Mouse (Mus musculus): ENCODE results near the gene Cryzl2. TPM values are rescaled to one million over a fixed set of nuclear protein-coding genes. Genes with fewer than 3 reads are reported as not detected.

The Cryzl2 gene
- polyA plus RNA-seq, 1 experiment from 2014 or later = 14.8 TPM

DNA sequence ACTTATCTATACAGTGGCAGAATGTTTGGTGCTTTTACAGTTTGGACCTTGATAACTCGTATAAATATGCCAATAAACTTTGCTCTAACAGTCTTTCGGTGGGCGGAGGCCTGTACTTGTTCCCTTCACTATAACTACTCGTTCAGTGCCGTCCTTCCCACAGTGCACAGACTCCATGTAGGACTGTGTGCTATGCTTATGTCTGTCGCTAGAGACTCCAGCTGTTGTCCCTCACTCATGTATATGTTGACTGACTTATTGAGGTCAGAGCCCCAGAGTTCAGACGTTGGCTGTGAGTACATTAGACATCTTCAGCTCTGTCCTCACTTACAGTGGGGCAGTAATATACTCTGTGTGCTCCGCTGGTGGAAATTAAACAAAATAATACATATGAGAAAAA is 16.5 kb downstream of the Cryzl2 start:
- Histone ChIP-seq H3K36me3 (ENCODE audit: control insufficient read depth, insufficient read depth, low read length) (no peaks in the 10 kb centered on the region), H3K4me3 (ENCODE audit: low read depth, low read length) (no peak overlapping the region), H3K27me3 (ENCODE audit: control insufficient read depth, insufficient read depth, low read length) (no peaks in the 10 kb centered on the region), H3K4me2 (replicated peaks; ENCODE audit: low read depth, low read length) (no peak overlapping the region), H3K27ac (ENCODE audit: low read length) (no peak overlapping the region), H3K4me1 (ENCODE audit: control insufficient read depth, insufficient read depth, low read length) (no peaks in the 10 kb centered on the region), H3K9me3 (ENCODE audit: control insufficient read depth, low read depth, low read length) (no peaks in the 10 kb centered on the region), H3K9ac (replicated peaks; ENCODE audit: low read depth, low read length) (no peak overlapping the region)
- ATAC-seq (ENCODE audit: insufficient number of reproducible peaks, insufficient read depth, low FRiP score, low read depth) = peak; percentile 62; the same call in 1 of the 2 replicates
- 45% methylated on average over 8 of the region's 8 CpGs for WGBS

DNA sequence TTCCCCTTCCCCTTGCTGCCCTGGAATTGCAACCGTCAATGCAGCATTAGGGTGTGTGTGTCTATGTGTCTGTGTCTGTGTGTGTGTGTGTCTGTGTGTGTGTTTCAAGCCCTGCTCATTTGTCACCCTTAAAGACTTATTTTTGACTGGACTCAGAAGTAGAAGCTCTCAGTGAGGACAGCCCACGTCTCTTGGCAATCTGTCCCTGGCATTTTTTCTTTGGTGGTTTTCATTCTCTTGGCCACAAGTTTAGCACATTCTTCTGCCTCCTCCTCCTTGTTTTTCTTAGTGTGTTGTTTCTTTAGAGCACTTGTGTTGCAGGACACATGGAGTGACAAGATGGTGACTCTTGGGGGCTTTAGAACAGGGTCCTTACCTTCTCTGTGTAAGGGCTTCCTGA is 17.9 kb downstream of the Cryzl2 start:
- no peak for ATAC-seq (ENCODE audit: insufficient number of reproducible peaks, insufficient read depth, low FRiP score, low read depth)
- Histone ChIP-seq H3K9ac (replicated peaks; ENCODE audit: low read depth, low read length) (no peak overlapping the region), H3K27me3 (ENCODE audit: control insufficient read depth, insufficient read depth, low read length) (no peaks in the 10 kb centered on the region), H3K27ac (ENCODE audit: low read length) (no peak overlapping the region), H3K9me3 (ENCODE audit: control insufficient read depth, low read depth, low read length) (no peaks in the 10 kb centered on the region), H3K4me2 (replicated peaks; ENCODE audit: low read depth, low read length) (no peak overlapping the region), H3K36me3 (ENCODE audit: control insufficient read depth, insufficient read depth, low read length) (no peaks in the 10 kb centered on the region), H3K4me1 (ENCODE audit: control insufficient read depth, insufficient read depth, low read length) (no peaks in the 10 kb centered on the region), H3K4me3 (ENCODE audit: low read depth, low read length) (no peak overlapping the region)
- 69% methylated on average over 2 of the region's 2 CpGs for WGBS

DNA sequence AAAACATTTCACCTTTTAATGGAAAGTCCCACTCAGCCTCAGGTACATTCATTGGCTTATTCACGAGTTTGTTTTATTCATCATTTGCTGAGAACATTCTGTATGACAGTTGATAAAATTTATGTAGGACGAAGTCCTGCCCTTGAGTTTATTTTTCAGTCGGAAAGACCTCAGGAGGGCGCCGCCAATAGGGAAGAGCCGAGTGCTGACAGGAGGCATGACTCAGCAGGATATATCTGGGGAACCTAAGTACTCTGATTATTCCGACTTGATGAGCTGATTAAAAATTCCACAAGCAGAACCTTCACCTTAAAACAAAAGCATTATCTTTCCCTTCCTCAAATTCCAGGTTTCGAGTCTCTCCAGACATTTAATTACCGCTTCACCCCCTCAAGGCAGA is 21.7 kb downstream of the Cryzl2 start:
- 21% methylated on average over 9 of the region's 9 CpGs for WGBS
- no peak for ATAC-seq (ENCODE audit: insufficient number of reproducible peaks, insufficient read depth, low FRiP score, low read depth)

DNA sequence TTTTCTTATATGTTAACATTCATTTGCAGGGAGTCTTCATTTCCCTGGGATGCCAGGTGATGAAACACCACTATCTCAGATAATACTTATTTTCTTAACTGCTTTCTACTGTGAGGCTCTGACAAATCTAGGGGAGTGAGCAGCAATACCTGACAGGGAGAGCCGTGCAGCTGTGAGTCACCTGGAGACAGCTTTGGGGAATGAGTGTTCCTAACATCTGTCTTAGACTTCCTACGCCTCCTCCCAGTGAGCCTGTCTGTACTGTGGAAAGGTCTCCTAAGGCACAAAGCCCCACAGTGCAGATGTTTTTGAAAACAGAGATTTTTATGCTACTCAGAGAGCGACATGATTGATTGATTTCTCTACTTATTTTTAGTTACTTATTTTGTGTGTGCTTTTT is 22.5 kb downstream of the Cryzl2 start:
- H3K4me3 ChIP-seq (ENCODE audit: low read depth, low read length) = no peak overlapping the region
- H3K36me3 ChIP-seq (ENCODE audit: control insufficient read depth, insufficient read depth, low read length) = no peaks in the 10 kb centered on the region
- H3K27ac ChIP-seq (ENCODE audit: low read length) = no peak overlapping the region
- H3K4me1 ChIP-seq (ENCODE audit: control insufficient read depth, insufficient read depth, low read length) = no peaks in the 10 kb centered on the region
- WGBS = 43% methylated on average over 3 of the region's 3 CpGs
- H3K9ac ChIP-seq (replicated peaks; ENCODE audit: low read depth, low read length) = no peak overlapping the region
- ATAC-seq (ENCODE audit: insufficient number of reproducible peaks, insufficient read depth, low FRiP score, low read depth) = no peak
- no peaks in the 10 kb centered on the region for H3K27me3 ChIP-seq (ENCODE audit: control insufficient read depth, insufficient read depth, low read length)
- no peaks in the 10 kb centered on the region for H3K9me3 ChIP-seq (ENCODE audit: control insufficient read depth, low read depth, low read length)
- no peak overlapping the region for H3K4me2 ChIP-seq (replicated peaks; ENCODE audit: low read depth, low read length)

More for the DNA sequence above, 21.7 kb downstream of the Cryzl2 start:
- Histone ChIP-seq H3K4me3 (ENCODE audit: low read depth, low read length) (no peak overlapping the region), H3K4me2 (replicated peaks; ENCODE audit: low read depth, low read length) (no peak overlapping the region), H3K27me3 (ENCODE audit: control insufficient read depth, insufficient read depth, low read length) (no peaks in the 10 kb centered on the region), H3K9ac (replicated peaks; ENCODE audit: low read depth, low read length) (no peak overlapping the region), H3K27ac (ENCODE audit: low read length) (no peak overlapping the region), H3K9me3 (ENCODE audit: control insufficient read depth, low read depth, low read length) (no peaks in the 10 kb centered on the region), H3K4me1 (ENCODE audit: control insufficient read depth, insufficient read depth, low read length) (no peaks in the 10 kb centered on the region), H3K36me3 (ENCODE audit: control insufficient read depth, insufficient read depth, low read length) (no peaks in the 10 kb centered on the region)

DNA sequence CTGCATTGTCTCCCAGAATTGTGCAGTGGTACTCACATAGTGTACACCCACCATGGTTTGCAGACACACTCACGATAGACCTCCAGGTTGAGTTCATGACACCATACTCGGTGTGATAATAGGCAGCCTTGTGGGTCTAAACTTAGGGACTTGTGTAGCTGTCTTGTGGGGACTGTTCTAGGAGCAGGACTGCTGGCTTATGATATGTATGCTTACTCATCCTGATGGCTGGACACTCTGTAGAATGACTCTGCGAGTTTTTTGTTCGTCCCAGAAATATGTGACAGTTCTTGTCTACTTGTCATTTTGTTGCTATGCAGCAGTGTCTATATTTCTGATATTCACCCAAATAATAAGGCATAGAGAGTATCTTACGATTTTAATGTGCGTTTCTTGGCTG is 23.3 kb downstream of the Cryzl2 start:
- Histone ChIP-seq H3K27me3 (ENCODE audit: control insufficient read depth, insufficient read depth, low read length) (no peaks in the 10 kb centered on the region), H3K4me2 (replicated peaks; ENCODE audit: low read depth, low read length) (no peak overlapping the region), H3K27ac (ENCODE audit: low read length) (no peak overlapping the region), H3K4me1 (ENCODE audit: control insufficient read depth, insufficient read depth, low read length) (no peaks in the 10 kb centered on the region), H3K9me3 (ENCODE audit: control insufficient read depth, low read depth, low read length) (no peaks in the 10 kb centered on the region), H3K9ac (replicated peaks; ENCODE audit: low read depth, low read length) (no peak overlapping the region), H3K4me3 (ENCODE audit: low read depth, low read length) (no peak overlapping the region), H3K36me3 (ENCODE audit: control insufficient read depth, insufficient read depth, low read length) (no peaks in the 10 kb centered on the region)
- WGBS = 88% methylated on average over 6 of the region's 6 CpGs
- ATAC-seq (ENCODE audit: insufficient number of reproducible peaks, insufficient read depth, low FRiP score, low read depth) = no peak; the same call in 1 of the 2 replicates

DNA sequence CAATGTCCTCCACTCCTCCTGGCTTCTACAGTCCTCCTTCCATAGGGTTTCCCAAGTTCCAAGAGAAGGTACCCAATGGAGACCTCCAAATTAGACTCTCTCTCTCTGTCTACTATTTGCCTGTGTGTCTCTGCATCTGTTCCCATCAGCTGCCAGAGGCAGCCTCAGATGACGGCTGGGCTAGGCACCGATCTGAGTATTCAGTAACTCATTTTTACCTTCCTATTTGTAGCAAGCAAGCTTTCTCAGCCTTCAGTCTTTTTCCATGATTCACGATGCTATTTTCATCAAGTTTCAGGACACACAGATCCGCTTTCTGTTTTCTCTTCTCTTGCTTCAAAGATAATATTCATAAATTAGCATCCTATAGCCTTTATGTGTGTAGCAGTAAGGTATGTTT is 25.8 kb downstream of the Cryzl2 start:
- H3K4me1 ChIP-seq (ENCODE audit: control insufficient read depth, insufficient read depth, low read length) = no peaks in the 10 kb centered on the region
- no peak overlapping the region for H3K27ac ChIP-seq (ENCODE audit: low read length)
- H3K36me3 ChIP-seq (ENCODE audit: control insufficient read depth, insufficient read depth, low read length) = no peaks in the 10 kb centered on the region
- H3K9me3 ChIP-seq (ENCODE audit: control insufficient read depth, low read depth, low read length) = no peaks in the 10 kb centered on the region
- no peak for ATAC-seq (ENCODE audit: insufficient number of reproducible peaks, insufficient read depth, low FRiP score, low read depth)
- H3K27me3 ChIP-seq (ENCODE audit: control insufficient read depth, insufficient read depth, low read length) = no peaks in the 10 kb centered on the region
- H3K4me3 ChIP-seq (ENCODE audit: low read depth, low read length) = no peak overlapping the region
- WGBS = 93% methylated on average over 4 of the region's 4 CpGs
- no peak overlapping the region for H3K4me2 ChIP-seq (replicated peaks; ENCODE audit: low read depth, low read length)
- no peak overlapping the region for H3K9ac ChIP-seq (replicated peaks; ENCODE audit: low read depth, low read length)

DNA sequence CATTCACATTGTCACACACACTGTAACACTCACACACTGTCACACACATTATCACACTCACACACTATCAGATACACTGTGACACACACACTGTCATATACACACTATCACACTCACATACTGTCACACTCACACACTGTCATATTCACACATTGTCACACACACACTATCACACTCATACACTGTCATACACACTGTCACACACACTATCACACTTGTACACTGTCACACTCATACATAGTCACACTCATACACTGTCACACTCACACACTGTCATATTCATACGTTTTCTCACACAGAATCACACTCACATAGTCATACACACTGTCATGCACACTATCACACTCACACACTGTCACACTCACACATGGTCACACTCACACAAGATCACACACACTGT is 42.3 kb downstream of the Cryzl2 start:
- 74% methylated on average over 1 of the region's 1 CpGs for WGBS
- Histone ChIP-seq H3K27ac (ENCODE audit: low read length) (no peak overlapping the region), H3K9me3 (ENCODE audit: control insufficient read depth, low read depth, low read length) (no peaks in the 10 kb centered on the region), H3K27me3 (ENCODE audit: control insufficient read depth, insufficient read depth, low read length) (no peaks in the 10 kb centered on the region), H3K9ac (replicated peaks; ENCODE audit: low read depth, low read length) (no peak overlapping the region), H3K4me3 (ENCODE audit: low read depth, low read length) (no peak overlapping the region), H3K4me1 (ENCODE audit: control insufficient read depth, insufficient read depth, low read length) (no peaks in the 10 kb centered on the region), H3K4me2 (replicated peaks; ENCODE audit: low read depth, low read length) (no peak overlapping the region), H3K36me3 (ENCODE audit: control insufficient read depth, insufficient read depth, low read length) (no peaks in the 10 kb centered on the region)
- ATAC-seq (ENCODE audit: insufficient number of reproducible peaks, insufficient read depth, low FRiP score, low read depth) = no peak

DNA sequence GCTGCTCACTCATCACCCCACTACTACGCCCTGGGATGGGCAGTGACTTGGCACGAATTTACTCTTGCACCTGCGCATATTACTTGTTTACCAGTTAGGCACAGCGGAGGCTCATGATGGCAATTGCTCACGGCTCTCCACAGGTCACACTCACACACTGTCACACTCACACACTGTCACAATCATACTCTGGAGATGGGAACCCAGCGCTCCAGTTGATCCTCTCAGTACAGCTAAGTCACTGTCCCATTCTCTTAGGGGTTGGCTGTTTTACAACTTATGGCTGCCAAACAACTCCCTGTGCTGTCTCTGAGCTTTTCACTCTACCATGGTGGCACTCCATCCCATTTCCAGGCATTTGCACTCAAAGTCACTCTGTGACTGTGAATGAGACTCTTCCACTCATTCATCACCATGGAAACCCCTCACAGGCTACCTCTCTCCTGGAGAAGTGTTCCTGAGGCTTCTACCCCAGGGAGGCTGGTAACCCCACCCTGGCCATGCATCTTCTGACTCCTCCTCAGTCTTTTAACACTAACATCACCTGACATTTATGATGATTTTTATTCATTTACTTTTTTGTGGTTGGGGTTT is 43.1 kb downstream of the Cryzl2 start:
- Histone ChIP-seq H3K4me1 (ENCODE audit: control insufficient read depth, insufficient read depth, low read length) (no peaks in the 10 kb centered on the region), H3K9me3 (ENCODE audit: control insufficient read depth, low read depth, low read length) (no peaks in the 10 kb centered on the region), H3K27me3 (ENCODE audit: control insufficient read depth, insufficient read depth, low read length) (no peaks in the 10 kb centered on the region), H3K36me3 (ENCODE audit: control insufficient read depth, insufficient read depth, low read length) (no peaks in the 10 kb centered on the region), H3K4me2 (replicated peaks; ENCODE audit: low read depth, low read length) (no peak overlapping the region), H3K9ac (replicated peaks; ENCODE audit: low read depth, low read length) (no peak overlapping the region), H3K27ac (ENCODE audit: low read length) (no peak overlapping the region), H3K4me3 (ENCODE audit: low read depth, low read length) (no peak overlapping the region)
- ATAC-seq (ENCODE audit: insufficient number of reproducible peaks, insufficient read depth, low FRiP score, low read depth) = no peak
- 86% methylated on average over 6 of the region's 6 CpGs for WGBS

DNA sequence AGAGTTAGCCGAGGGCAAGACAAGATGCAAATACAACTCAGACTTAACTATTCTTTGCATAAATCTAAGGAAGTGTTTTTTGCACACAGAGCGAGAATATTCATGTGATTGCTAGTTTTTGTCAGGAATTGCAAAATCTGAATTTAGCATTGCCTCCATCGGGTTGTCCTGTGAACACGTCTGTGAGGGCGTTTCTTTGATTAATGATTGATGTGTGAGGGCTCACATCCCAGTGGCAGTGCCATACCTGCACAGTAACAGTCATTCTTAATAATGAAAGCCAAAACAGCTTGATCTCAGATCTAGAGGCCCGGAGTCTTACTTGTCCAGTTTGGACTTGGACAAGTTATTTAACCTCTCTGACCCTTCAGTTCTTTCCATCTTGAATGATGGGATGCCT is 44.7 kb downstream of the Cryzl2 start:
- H3K36me3 ChIP-seq (ENCODE audit: control insufficient read depth, insufficient read depth, low read length) = no peaks in the 10 kb centered on the region
- WGBS = 70% methylated on average over 6 of the region's 6 CpGs
- no peak overlapping the region for H3K27ac ChIP-seq (ENCODE audit: low read length)
- H3K27me3 ChIP-seq (ENCODE audit: control insufficient read depth, insufficient read depth, low read length) = no peaks in the 10 kb centered on the region
- H3K4me3 ChIP-seq (ENCODE audit: low read depth, low read length) = no peak overlapping the region
- H3K9me3 ChIP-seq (ENCODE audit: control insufficient read depth, low read depth, low read length) = no peaks in the 10 kb centered on the region
- no peak overlapping the region for H3K9ac ChIP-seq (replicated peaks; ENCODE audit: low read depth, low read length)
- no peak overlapping the region for H3K4me2 ChIP-seq (replicated peaks; ENCODE audit: low read depth, low read length)
- H3K4me1 ChIP-seq (ENCODE audit: control insufficient read depth, insufficient read depth, low read length) = 0 out of 2 replicates have a peak, but pooled peaks cover 6% of the 10 kb centered on the region
- ATAC-seq (ENCODE audit: insufficient number of reproducible peaks, insufficient read depth, low FRiP score, low read depth) = no peak

Data from stomach, embryonic 14.5 days (tissue).